Mouse (Mus musculus): ENCODE results near the gene Ccdc83. TPM values are rescaled to one million over a fixed set of nuclear protein-coding genes. Genes with fewer than 3 reads are reported as not detected.
A peak's percentile ranks its signal among the peaks of the same experiment; 100 is the strongest.

Gene Ccdc83
- polyA plus RNA-seq, 1 experiment from 2014 or later: not detected

DNA sequence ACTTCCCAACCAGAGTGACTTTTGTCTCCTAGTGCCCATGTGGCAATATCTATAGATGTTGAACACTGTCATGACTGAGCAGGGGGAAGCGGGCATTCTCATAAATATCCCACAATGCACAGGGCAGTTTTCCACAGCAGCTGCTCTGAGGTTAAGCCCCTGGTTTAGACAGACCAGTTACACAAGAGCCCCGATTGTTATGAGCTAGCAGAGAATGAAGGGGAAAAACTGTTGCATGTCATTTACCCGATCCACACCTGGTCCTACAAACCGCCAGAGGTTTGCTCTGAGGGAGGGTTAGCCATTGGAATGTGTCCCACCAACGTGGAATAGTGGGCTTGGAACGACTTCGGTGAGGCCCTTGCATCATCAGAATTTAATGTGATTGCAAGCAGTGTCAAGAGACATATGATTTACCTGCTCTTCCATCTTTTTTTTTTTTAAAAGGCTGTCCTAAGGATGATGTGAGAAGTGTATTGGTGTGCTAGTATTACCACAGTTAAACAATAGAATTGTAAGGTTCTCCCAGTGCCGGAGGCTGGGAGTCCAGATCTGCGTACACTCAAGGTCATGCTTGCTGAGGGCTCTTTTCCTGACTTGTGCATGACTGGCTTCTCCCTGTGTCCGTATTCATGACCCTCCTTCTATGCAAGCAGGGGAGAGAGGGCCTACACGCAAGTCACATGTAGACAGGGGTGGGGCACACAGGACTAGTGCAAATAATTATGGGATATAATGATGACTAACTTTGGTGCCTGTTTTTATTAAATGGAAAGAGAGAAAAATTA lies 16.4 kb upstream of the Ccdc83 start:
- no peak for ATAC-seq (ENCODE audit: low FRiP score)
- Histone ChIP-seq H3K4me3 (no peak overlapping the region), H3K27me3 (no peaks in the 10 kb centered on the region), H3K36me3 (no peaks in the 10 kb centered on the region), H3K4me1 (replicated peaks) (no peaks in the 10 kb centered on the region), H3K9ac (no peak overlapping the region), H3K9me3 (no peaks in the 10 kb centered on the region), H3K27ac (no peak overlapping the region), H3K4me2 (no peak overlapping the region)
- WGBS: 84% methylated on average over 11 of the region's 11 CpGs

DNA sequence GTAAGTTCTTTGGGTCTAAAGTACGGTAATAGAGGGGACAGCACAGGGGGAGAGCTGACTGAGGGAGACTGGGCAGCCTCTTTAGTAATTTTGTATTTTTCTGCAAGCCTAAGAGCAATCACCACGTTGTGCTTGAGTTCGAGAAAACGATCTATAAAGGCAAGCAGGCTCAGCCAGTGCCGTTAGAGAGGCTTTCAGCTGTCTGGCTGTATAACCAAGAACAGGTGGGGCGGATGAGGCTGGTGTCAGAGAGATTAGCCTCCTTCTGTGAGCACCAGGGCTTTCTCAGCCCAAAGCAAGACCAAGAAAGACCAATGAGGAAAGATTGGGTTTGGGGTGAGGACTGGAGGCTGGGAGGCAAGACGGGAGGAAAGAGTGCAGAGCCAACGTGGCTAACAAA lies 15.3 kb upstream of the Ccdc83 start:
- 66% methylated on average over 8 of the region's 8 CpGs for WGBS
- Histone ChIP-seq H3K9me3 (no peaks in the 10 kb centered on the region), H3K4me1 (replicated peaks) (no peaks in the 10 kb centered on the region), H3K27ac (no peak overlapping the region), H3K4me2 (no peak overlapping the region), H3K36me3 (no peaks in the 10 kb centered on the region), H3K9ac (no peak overlapping the region), H3K4me3 (no peak overlapping the region), H3K27me3 (no peaks in the 10 kb centered on the region)
- no peak for ATAC-seq (ENCODE audit: low FRiP score)

DNA sequence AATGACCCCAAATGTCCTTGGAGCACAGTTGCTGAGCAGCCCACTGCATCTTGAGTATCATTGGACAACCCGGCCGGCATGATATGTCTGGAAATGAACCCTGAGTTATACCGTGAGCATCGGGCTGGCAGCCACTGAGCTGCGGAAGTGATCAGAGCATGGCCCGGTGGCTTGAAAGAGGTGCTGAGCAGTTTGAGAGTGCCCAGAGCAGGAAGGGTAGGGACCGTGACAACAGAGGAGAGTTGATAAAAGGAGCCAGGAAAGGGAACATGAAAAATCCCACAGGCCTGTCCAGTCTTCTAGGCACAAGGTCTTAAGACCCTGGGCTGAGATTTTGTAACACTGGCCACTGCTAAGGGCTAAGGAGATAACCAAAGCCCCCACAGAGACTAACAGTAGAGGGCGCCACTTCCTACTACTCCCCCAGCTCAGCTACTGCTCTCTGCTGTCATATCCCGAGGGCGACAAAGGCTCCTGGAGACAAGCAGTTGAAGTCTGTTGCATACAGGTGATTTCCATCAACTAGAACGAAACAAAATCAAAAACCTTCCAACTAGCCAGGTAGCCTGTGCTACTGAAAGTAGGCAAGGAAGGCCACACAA lies 14.8 kb upstream of the Ccdc83 start:
- no peak overlapping the region for H3K9ac ChIP-seq
- ATAC-seq (ENCODE audit: low FRiP score): no peak
- 68% methylated on average over 11 of the region's 11 CpGs for WGBS
- H3K27me3 ChIP-seq: no peaks in the 10 kb centered on the region
- H3K4me1 ChIP-seq (replicated peaks): no peaks in the 10 kb centered on the region
- H3K27ac ChIP-seq: no peak overlapping the region
- no peak overlapping the region for H3K4me3 ChIP-seq
- no peaks in the 10 kb centered on the region for H3K36me3 ChIP-seq
- no peak overlapping the region for H3K4me2 ChIP-seq
- no peaks in the 10 kb centered on the region for H3K9me3 ChIP-seq

DNA sequence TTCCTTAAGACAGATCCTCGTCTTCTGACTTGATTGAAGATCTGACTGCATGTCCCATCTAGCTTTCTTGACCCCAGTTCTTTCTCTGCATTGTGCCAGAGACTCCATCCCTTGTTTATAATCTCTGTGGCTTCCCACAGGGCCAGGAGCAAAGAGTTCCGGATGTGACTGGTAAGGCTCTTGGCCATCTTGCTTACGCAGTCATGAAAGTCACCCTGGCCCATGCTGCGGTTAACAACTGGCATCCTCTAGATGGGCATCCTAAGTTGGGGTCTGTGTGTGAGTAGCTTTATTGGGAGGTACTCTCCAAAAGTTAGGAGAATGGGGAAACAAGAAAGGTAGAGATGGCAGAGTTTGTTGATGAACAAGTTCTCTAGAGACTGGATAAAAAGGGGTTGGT lies 13.6 kb upstream of the Ccdc83 start:
- H3K4me3 ChIP-seq: no peak overlapping the region
- no peak for ATAC-seq (ENCODE audit: low FRiP score)
- WGBS: 95% methylated on average over 4 of the region's 4 CpGs

DNA sequence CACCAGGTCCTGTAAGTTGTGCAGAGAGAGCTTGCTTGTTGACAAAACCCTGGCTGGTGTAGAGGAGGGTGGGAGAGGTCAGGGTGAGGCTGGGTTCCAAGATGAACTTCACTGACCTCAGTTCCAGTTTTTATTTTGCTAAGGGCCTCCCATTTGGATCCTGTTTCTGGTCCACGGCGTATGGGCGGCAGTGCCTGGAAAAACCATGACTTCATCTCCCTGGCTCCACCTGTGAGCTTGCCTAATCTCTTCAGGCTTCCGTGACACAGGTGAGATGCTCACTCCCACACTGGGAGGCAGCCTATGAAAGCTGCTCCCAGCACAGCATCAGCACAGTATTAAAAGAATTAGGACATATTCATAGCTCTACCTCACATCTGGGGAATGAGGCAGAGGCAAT lies 12.2 kb upstream of the Ccdc83 start:
- no peak for ATAC-seq (ENCODE audit: low FRiP score)
- no peak overlapping the region for H3K27ac ChIP-seq
- H3K9me3 ChIP-seq: no peaks in the 10 kb centered on the region
- no peak overlapping the region for H3K9ac ChIP-seq
- no peaks in the 10 kb centered on the region for H3K4me1 ChIP-seq (replicated peaks)
- WGBS: 85% methylated on average over 4 of the region's 4 CpGs
- H3K36me3 ChIP-seq: no peaks in the 10 kb centered on the region
- H3K4me2 ChIP-seq: no peak overlapping the region
- no peaks in the 10 kb centered on the region for H3K27me3 ChIP-seq
- no peak overlapping the region for H3K4me3 ChIP-seq

More for the DNA sequence above, 13.6 kb upstream of the Ccdc83 start:
- Histone ChIP-seq H3K4me2 (no peak overlapping the region), H3K9ac (no peak overlapping the region), H3K27ac (no peak overlapping the region), H3K4me1 (replicated peaks) (no peaks in the 10 kb centered on the region), H3K27me3 (no peaks in the 10 kb centered on the region), H3K36me3 (no peaks in the 10 kb centered on the region), H3K9me3 (no peaks in the 10 kb centered on the region)

DNA sequence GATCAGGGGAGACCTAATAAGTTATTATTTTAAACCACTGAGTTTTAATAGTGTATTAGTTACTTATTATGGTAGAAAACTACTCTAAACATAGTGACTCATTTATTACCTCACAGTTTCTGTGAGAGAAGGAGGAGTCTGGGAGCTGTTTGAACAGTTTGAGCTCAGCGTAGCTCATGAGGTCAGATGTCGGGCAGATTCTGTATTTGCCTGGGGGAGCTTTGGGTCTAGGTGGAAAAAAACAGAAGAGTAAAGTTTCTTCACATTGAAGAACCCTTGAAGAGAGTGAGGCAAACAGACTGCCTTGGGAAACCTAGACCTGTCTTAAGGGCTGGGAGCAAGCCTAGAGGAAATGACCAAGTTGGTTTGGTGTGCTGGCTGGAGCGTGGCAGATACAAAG lies 11.7 kb upstream of the Ccdc83 start:
- no peak overlapping the region for H3K4me2 ChIP-seq
- no peak for ATAC-seq (ENCODE audit: low FRiP score)
- H3K9ac ChIP-seq: no peak overlapping the region
- no peak overlapping the region for H3K27ac ChIP-seq
- no peaks in the 10 kb centered on the region for H3K27me3 ChIP-seq
- WGBS: 82% methylated on average over 3 of the region's 3 CpGs
- no peak overlapping the region for H3K4me3 ChIP-seq
- no peaks in the 10 kb centered on the region for H3K4me1 ChIP-seq (replicated peaks)
- H3K36me3 ChIP-seq: no peaks in the 10 kb centered on the region
- no peaks in the 10 kb centered on the region for H3K9me3 ChIP-seq

DNA sequence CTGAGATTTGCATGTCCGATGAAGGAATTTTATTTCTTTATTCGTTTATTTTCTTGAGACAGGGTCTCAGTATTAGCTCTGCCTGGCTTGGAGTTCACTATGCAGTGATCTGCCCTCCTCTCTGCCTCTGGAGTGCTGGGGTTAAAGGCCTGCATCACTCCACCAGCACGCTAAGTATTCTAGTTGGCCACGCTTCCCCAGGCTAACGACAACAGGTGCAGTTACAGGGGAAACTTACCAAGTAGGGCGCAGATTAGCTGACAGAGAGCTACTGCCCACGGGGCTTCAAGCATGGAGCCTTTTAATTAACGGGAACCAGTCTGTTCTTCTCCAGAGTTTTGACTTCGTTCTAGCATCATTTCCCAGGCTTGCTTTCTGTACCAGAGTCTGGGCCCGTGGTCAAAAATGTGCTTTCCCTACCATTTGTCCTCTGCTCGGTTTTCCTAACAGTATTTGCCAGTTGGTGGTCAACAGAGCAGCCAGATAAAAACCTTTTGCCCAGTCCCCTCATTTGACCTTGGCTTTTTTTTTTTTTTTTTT lies 9.1 kb upstream of the Ccdc83 start:
- 69% methylated on average over 11 of the region's 11 CpGs for WGBS
- ATAC-seq (ENCODE audit: low FRiP score): no peak

DNA sequence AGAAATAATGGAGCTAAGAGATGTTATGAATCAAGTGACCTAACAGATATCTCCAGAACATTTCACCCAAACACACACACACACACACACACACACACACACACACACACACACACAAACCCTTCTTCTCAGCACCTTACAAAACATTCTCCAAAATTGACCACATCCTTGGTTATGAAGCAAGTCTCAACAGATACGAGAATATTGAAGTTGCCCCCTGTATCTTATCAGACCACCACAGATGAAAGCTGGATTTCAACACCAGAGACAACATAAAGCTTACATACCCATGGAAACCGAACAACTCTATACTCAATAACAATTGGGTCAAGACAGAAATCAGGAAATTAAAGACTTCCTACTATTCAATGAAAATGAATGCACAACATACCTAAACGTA lies 4.6 kb upstream of the Ccdc83 start:
- peaks cover 4% of the 10 kb centered on the region for H3K4me1 ChIP-seq (replicated peaks)
- WGBS: 85% methylated on average over 3 of the region's 3 CpGs
- H3K27ac ChIP-seq: no peak overlapping the region
- H3K9ac ChIP-seq: no peak overlapping the region
- H3K4me2 ChIP-seq: no peak overlapping the region
- no peaks in the 10 kb centered on the region for H3K27me3 ChIP-seq
- no peak overlapping the region for H3K4me3 ChIP-seq
- no peaks in the 10 kb centered on the region for H3K9me3 ChIP-seq
- ATAC-seq (ENCODE audit: low FRiP score): no peak
- no peaks in the 10 kb centered on the region for H3K36me3 ChIP-seq

More for the DNA sequence above, 9.1 kb upstream of the Ccdc83 start:
- Histone ChIP-seq H3K4me3 (no peak overlapping the region), H3K27me3 (no peaks in the 10 kb centered on the region), H3K9ac (no peak overlapping the region), H3K27ac (no peak overlapping the region), H3K4me1 (replicated peaks) (no peaks in the 10 kb centered on the region), H3K36me3 (no peaks in the 10 kb centered on the region), H3K4me2 (no peak overlapping the region), H3K9me3 (no peaks in the 10 kb centered on the region)

DNA sequence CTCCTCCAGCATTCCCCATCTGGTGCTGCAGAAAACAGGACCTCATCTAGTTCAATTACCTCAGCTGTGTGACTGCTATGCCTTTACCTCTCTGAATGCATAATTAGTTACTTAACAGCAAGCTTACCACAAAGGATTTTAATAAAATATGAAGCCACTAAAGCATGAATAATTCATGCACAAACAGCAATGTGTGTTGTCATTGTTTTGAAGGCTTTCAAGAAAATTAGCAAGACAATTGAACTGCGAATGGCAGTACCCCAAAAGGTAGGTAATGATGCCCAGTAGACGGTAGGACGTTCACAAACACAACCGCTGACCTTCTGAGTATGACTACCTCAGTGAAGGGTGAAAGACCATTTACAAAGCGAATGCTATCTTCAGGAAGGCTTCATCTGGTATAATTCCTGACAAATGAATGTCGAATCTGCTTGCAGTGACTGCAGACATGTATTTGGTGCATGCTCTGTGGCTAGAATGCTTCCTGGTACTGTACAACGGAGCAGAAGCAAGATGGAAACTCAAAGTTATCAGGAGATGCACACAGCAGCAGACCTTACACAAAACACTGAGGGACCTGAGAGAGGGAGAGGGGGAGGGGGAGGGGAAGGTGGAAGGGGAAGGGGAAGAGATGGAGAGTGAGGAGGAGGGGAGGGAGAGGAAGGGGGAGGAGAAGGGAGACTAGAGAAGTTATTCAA lies 3.5 kb downstream of the Ccdc83 start:
- Histone ChIP-seq H3K27ac (peak overlapping the region; percentile 75), H3K4me1 (replicated peaks) (peaks cover 16% of the 10 kb centered on the region), H3K9me3 (no peaks in the 10 kb centered on the region), H3K9ac (no peak overlapping the region), H3K36me3 (no peaks in the 10 kb centered on the region), H3K4me3 (0 out of 2 replicates have a peak overlapping the region, but pooled peaks have one; percentile 1), H3K27me3 (no peaks in the 10 kb centered on the region), H3K4me2 (peak overlapping the region; percentile 30)
- ATAC-seq (ENCODE audit: low FRiP score): peak; percentile 82
- WGBS: 18% methylated on average over 7 of the region's 7 CpGs

DNA sequence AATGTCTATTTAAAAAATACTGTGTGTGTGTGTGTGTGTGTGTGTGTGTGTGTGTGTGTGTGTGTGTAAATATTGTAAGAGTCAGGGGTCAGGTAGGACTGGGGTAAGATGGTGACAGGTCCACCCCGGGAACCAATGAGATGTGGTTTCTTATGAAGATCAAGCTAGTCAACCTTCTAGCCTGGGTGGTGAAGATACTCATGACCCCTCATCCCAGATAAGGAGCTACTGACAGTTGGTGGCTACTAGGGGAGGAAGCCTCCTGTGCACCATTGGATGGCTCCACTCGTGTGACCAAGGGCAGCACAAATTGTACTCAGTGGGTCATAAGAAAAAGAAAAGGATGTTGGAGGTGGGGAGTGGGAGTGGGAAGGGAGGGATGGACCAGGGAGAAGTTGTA lies 5.7 kb downstream of the Ccdc83 start:
- no peaks in the 10 kb centered on the region for H3K27me3 ChIP-seq
- 86% methylated on average over 2 of the region's 2 CpGs for WGBS
- ATAC-seq (ENCODE audit: low FRiP score): no peak

DNA sequence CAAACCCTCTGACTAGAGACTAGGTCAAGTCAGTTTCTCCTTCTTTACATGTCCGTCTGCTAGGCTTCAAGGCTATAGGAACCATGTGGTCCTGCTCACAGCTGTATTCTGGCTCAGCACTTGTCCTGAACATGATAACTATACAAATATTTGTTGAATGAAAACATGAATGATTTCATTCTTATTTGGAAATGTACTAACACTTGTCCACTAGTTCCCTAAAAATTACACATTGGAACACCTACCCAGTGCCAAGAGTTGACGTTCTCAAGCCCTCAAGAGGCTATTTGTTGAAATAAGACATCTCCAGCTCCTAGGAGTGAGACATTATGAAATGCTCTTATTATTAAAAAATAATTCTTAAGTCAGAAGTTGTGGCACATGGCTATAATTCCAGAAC lies 6.9 kb downstream of the Ccdc83 start:
- H3K4me1 ChIP-seq (replicated peaks): peaks cover 12% of the 10 kb centered on the region
- H3K4me3 ChIP-seq: no peak overlapping the region
- H3K9me3 ChIP-seq: no peaks in the 10 kb centered on the region
- H3K9ac ChIP-seq: no peak overlapping the region
- H3K36me3 ChIP-seq: no peaks in the 10 kb centered on the region
- WGBS: 90% methylated on average over 2 of the region's 2 CpGs
- H3K27me3 ChIP-seq: no peaks in the 10 kb centered on the region
- no peak overlapping the region for H3K4me2 ChIP-seq
- no peak overlapping the region for H3K27ac ChIP-seq
- ATAC-seq (ENCODE audit: low FRiP score): no peak

More for the DNA sequence above, 5.7 kb downstream of the Ccdc83 start:
- Histone ChIP-seq H3K4me2 (no peak overlapping the region), H3K4me1 (replicated peaks) (peaks cover 12% of the 10 kb centered on the region), H3K36me3 (no peaks in the 10 kb centered on the region), H3K9ac (no peak overlapping the region), H3K27ac (no peak overlapping the region), H3K4me3 (no peak overlapping the region), H3K9me3 (no peaks in the 10 kb centered on the region)

DNA sequence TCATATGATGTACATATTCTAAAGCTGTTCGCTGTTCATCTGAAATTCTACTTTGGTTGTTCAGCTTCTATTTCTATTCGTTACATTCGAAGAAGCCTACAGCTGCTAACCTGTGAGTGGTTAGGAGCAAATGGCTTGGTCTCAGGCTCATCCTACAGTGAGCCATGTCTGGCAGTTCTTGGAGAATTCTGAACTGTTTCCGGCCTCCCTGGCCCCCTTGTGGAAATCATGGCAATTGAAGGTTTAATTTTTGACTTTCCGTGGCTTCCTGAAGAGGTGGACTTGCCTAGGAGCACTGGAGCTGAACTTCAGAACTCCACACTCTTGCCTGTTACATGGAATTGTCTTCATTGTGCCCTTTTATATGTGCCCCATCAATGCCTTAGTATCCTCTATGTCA lies 12.6 kb downstream of the Ccdc83 start:
- H3K9ac ChIP-seq: no peak overlapping the region
- H3K27me3 ChIP-seq: no peaks in the 10 kb centered on the region
- no peak overlapping the region for H3K4me2 ChIP-seq
- no peak overlapping the region for H3K4me3 ChIP-seq
- no peak for ATAC-seq (ENCODE audit: low FRiP score)
- no peaks in the 10 kb centered on the region for H3K36me3 ChIP-seq
- H3K4me1 ChIP-seq (replicated peaks): no peaks in the 10 kb centered on the region
- WGBS: 78% methylated on average over 5 of the region's 5 CpGs
- no peaks in the 10 kb centered on the region for H3K9me3 ChIP-seq
- no peak overlapping the region for H3K27ac ChIP-seq

All from hindbrain, embryonic 13.5 days (tissue).